Mouse (Mus musculus): ENCODE data around the gene Gm20388.

DNA sequence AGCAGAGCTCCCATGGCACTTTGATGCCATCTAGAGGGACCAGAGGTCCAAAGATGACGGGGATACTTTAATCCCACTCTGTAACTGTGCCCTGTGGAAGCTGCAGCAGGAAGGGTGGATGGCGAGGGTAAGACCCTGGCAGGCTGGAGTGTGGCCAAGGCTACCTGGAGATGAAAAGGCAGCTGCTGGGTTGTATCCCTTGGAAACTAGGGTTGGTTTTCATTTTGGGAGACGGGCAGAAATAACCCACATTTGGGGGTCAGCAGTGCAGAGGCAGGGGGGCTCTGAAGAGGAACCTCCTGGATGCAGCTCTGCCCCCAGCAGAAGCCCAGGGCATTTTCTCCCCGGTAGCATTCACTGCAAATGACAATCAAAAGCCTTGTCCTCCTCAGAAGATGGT lies 3594.6 kb downstream of the Gm20388 start:
- TF ChIP-seq POLR2A (IDR thresholded peaks at IDR 0.05; ENCODE audit: borderline replicate concordance, control insufficient read depth, low read depth, low read length) = no peak
- TF ChIP-seq CTCF (IDR thresholded peaks at IDR 0.05; ENCODE audit: control insufficient read depth, insufficient read depth, low read length) = no peak

Data from bone marrow, adult 2 months (tissue).